Mouse (Mus musculus) 3134 (cell line): Measurements from ENCODE around the gene Pnmal2.
"Not testable (repeated sequence)": the region's sequence is repeated elsewhere in the genome, so short reads cannot be mapped to it uniquely, and the experiment has no call there.

ENCODE experiments used
- DNase-seq: peaks from one replicate; pipeline ENCODE4 v3.0.0-alpha.2; 2011; ENCODE audit warnings: low spot score; ENCODE audit not compliant: insufficient read length; ENCODE audit errors: extremely low read depth

Pnmal2 gene

GRCm38 (mm10) chr7:16938117-16938791 lies 6.2 kb upstream of the Pnmal2 start:
- DNase-seq: no peak

GRCm38 (mm10) chr7:16940292-16940691 lies 4.2 kb upstream of the Pnmal2 start:
- no peak for DNase-seq

- no peak for DNase-seq
Observed at GRCm38 (mm10) chr7:16942861-16943260, 1.6 kb upstream of the Pnmal2 start.

GRCm38 (mm10) chr7:16944808-16945315 lies 380 bp downstream of the Pnmal2 start:
- no peak for DNase-seq

- DNase-seq: no peak
Observed at GRCm38 (mm10) chr7:16945419-16945818, 937 bp downstream of the Pnmal2 start.

GRCm38 (mm10) chr7:16946441-16947348 lies 2.2 kb downstream of the Pnmal2 start:
- DNase-seq: no peak

- DNase-seq: no peak
Observed at GRCm38 (mm10) chr7:16947349-16947895, 2.9 kb downstream of the Pnmal2 start.

- DNase-seq: no peak
Observed at GRCm38 (mm10) chr7:16947959-16948361, 3.5 kb downstream of the Pnmal2 start.

- DNase-seq: no peak
Observed at GRCm38 (mm10) chr7:16948923-16949458, 4.5 kb downstream of the Pnmal2 start.

GRCm38 (mm10) chr7:16949908-16950841 lies 5.7 kb downstream of the Pnmal2 start:
- DNase-seq: peak; percentile 44

- DNase-seq: peak; percentile 50
Observed at GRCm38 (mm10) chr7:16950861-16951635, 6.6 kb downstream of the Pnmal2 start.

- DNase-seq: not testable (repeated sequence)
Observed at GRCm38 (mm10) chr7:16953776-16954175, 9.3 kb downstream of the Pnmal2 start.

- no peak for DNase-seq
Observed at GRCm38 (mm10) chr7:16955712-16956111, 11.2 kb downstream of the Pnmal2 start.

- no peak for DNase-seq
Observed at GRCm38 (mm10) chr7:16956410-16957265, 12.2 kb downstream of the Pnmal2 start.

- DNase-seq: no peak
Observed at GRCm38 (mm10) chr7:16959539-16960187, 15.2 kb downstream of the Pnmal2 start, which contains the start of gene Pnmal1. Gene Pnmal1, plus strand, starts transcription at chr7:16959679.

GRCm38 (mm10) chr7:16961678-16962077 lies 17.2 kb downstream of the Pnmal2 start:
- DNase-seq: no peak

- no peak for DNase-seq
Observed at GRCm38 (mm10) chr7:16968414-16968813, 23.9 kb downstream of the Pnmal2 start.

GRCm38 (mm10) chr7:16971160-16971559 lies 26.7 kb downstream of the Pnmal2 start:
- DNase-seq: no peak
